Mouse (Mus musculus) lung, postnatal 10 days (tissue): ENCODE results near the gene Gbp8.
"Not testable (repeated sequence)": the region's sequence is repeated elsewhere in the genome, so short reads cannot be mapped to it uniquely, and the experiment has no call there.

Experiments
- DNase-seq: peaks from one replicate; pipeline ENCODE4 v3.0.0; 2021

Gbp8 gene

GRCm38 (mm10) chr5:105139409-105140088 lies at the start of gene Gbp8, which contains the start of the genes Gbp9 and Gbp4:
Gene Gbp8, minus strand, starts transcription at chr5:105139540.
Gene Gbp9, minus strand, starts transcription at chr5:105139539.
Gene Gbp4, minus strand, starts transcription at chr5:105139586.
- DNase-seq, result peak; percentile 61

GRCm38 (mm10) chr5:105181446-105181845 lies 42.1 kb upstream of the Gbp8 start:
- DNase-seq, result no peak

- DNase-seq, result no peak
These were observed 17.2 kb upstream of the Gbp8 start for GRCm38 (mm10) chr5:105156582-105156981.

- no peak for DNase-seq
These were observed 14.7 kb upstream of the Gbp8 start for GRCm38 (mm10) chr5:105154049-105154448.

- not testable (repeated sequence) for DNase-seq
These were observed 8.7 kb upstream of the Gbp8 start for GRCm38 (mm10) chr5:105148062-105148461.

GRCm38 (mm10) chr5:105146447-105146846 lies 7.1 kb upstream of the Gbp8 start:
- peak; percentile 28 for DNase-seq

- peak; percentile 18 for DNase-seq
These were observed 6.4 kb upstream of the Gbp8 start for GRCm38 (mm10) chr5:105145731-105146130.

GRCm38 (mm10) chr5:105140089-105140810 lies 910 bp upstream of the Gbp8 start:
- DNase-seq, result not testable (repeated sequence)

GRCm38 (mm10) chr5:105138906-105139305 lies 434 bp downstream of the Gbp8 start:
- DNase-seq, result no peak

GRCm38 (mm10) chr5:105136706-105137304 lies 2.5 kb downstream of the Gbp8 start:
- DNase-seq, result peak; percentile 22

GRCm38 (mm10) chr5:105121731-105122130 lies 17.6 kb downstream of the Gbp8 start:
- DNase-seq, result not testable (repeated sequence)

- DNase-seq, result no peak
These were observed 23.6 kb downstream of the Gbp8 start for GRCm38 (mm10) chr5:105115740-105116139.

GRCm38 (mm10) chr5:105114696-105115095 lies 24.6 kb downstream of the Gbp8 start:
- no peak for DNase-seq

- no peak for DNase-seq
These were observed 25.7 kb downstream of the Gbp8 start for GRCm38 (mm10) chr5:105113656-105114055.

- DNase-seq, result peak; percentile 84
These were observed 29.0 kb downstream of the Gbp8 start for GRCm38 (mm10) chr5:105110271-105110852.

- peak; percentile 3 for DNase-seq
These were observed 29.6 kb downstream of the Gbp8 start for GRCm38 (mm10) chr5:105109775-105110174.

- DNase-seq, result not testable (repeated sequence)
These were observed 33.7 kb downstream of the Gbp8 start for GRCm38 (mm10) chr5:105105689-105106088.

GRCm38 (mm10) chr5:105081900-105082299 lies 57.4 kb downstream of the Gbp8 start:
- no peak for DNase-seq

- not testable (repeated sequence) for DNase-seq
These were observed 71.0 kb downstream of the Gbp8 start for GRCm38 (mm10) chr5:105068356-105068755.

- DNase-seq, result not testable (repeated sequence)
These were observed 74.9 kb downstream of the Gbp8 start for GRCm38 (mm10) chr5:105064443-105064842.

- DNase-seq, result no peak
These were observed 76.0 kb downstream of the Gbp8 start for GRCm38 (mm10) chr5:105063321-105063720.

GRCm38 (mm10) chr5:105062403-105062802 lies 76.9 kb downstream of the Gbp8 start:
- not testable (repeated sequence) for DNase-seq

- no peak for DNase-seq
These were observed 79.1 kb downstream of the Gbp8 start for GRCm38 (mm10) chr5:105060224-105060623.
